Mouse (Mus musculus): ENCODE measurements around the gene Thoc3.

- no peak for TF ChIP-seq CTCF (IDR thresholded peaks at IDR 0.05; ENCODE audit: extremely low read depth, insufficient read depth, insufficient read length, insufficient replicate concordance)
- TF ChIP-seq POLR2A (IDR thresholded peaks at IDR 0.05; ENCODE audit: low read depth, low read length), result no peak
These were observed 37.5 kb downstream of the Thoc3 start for GRCm38 (mm10) chr13:54431161-54431560.
